Comparison of ENCODE assay signal across 31 mouse cellular contexts in the genomic region with DNA sequence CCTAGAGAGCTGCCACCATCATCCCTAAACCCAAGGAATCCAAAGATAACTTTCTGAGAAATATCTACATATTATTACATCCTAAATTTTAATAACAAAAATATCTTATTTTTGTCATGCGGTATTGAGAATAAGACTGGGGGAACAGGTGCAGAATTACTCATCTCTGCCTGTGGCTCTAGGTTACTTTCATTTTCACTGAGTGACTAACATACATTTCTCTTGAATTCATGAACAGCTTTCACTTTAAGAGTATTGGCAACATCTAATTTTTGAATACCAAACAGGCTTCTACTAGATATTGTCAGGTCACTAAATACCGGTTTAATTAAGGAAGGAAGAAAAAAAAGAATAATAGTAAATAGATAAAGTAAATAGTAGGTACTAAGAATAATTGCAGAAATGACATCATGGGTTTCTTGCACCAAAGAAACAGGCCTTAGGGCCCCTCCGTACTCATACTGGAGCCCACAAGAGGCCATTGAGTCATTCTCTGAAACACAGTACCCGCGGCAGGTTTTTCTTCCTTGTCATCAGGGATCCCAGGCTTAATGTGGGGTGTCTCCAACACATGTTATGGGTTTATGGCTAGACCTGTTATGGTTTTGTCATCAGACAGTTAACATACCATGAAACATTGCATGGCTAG.
"Had no signal": no experiment of that assay in that cellular context is flagged by ENCODE, and none has a peak within 500 bp of the region (broad histone marks: within the 10 kb centered on the region; RNA-seq: fewer than 3 reads in every experiment).

No protein-coding gene starts in this region.

- H3K9me3 ChIP-seq: limb, embryonic 10.5 days; limb, embryonic 12.5 days; limb, embryonic 13.5 days; limb, embryonic 15.5 days; liver, embryonic 12.5 days; liver, embryonic 13.5 days; liver, embryonic 15.5 days; lung, embryonic 15.5 days; megakaryocyte, embryonic 14.5 days; midbrain, embryonic 10.5 days; midbrain, embryonic 12.5 days; midbrain, embryonic 13.5 days; midbrain, embryonic 15.5 days; neural tube, embryonic 12.5 days had no signal

- H3K27me3 ChIP-seq: limb, embryonic 12.5 days; limb, embryonic 13.5 days; limb, embryonic 15.5 days; liver, embryonic 12.5 days; liver, embryonic 13.5 days; liver, embryonic 15.5 days; lung, embryonic 15.5 days; megakaryocyte, embryonic 14.5 days; midbrain, embryonic 12.5 days; midbrain, embryonic 13.5 days; midbrain, embryonic 15.5 days; neural tube, embryonic 12.5 days had no signal

- H3K4me1 ChIP-seq: limb, embryonic 10.5 days; limb, embryonic 12.5 days; limb, embryonic 13.5 days; limb, embryonic 15.5 days; liver, embryonic 12.5 days; liver, embryonic 13.5 days; liver, embryonic 15.5 days; lung, embryonic 15.5 days; megakaryocyte, embryonic 14.5 days; midbrain, embryonic 10.5 days; midbrain, embryonic 12.5 days; midbrain, embryonic 13.5 days; midbrain, embryonic 15.5 days; neural tube, embryonic 12.5 days had no signal

- H3K36me3 ChIP-seq: limb, embryonic 10.5 days; limb, embryonic 12.5 days; limb, embryonic 13.5 days; limb, embryonic 15.5 days; liver, embryonic 12.5 days; liver, embryonic 13.5 days; liver, embryonic 15.5 days; lung, embryonic 15.5 days; midbrain, embryonic 10.5 days; midbrain, embryonic 12.5 days; midbrain, embryonic 13.5 days; midbrain, embryonic 15.5 days; neural tube, embryonic 12.5 days had no signal

- ATAC-seq: liver, embryonic 12.5 days; liver, postnatal 0 days; midbrain, embryonic 13.5 days; midbrain, embryonic 15.5 days; midbrain, embryonic 16.5 days had no signal

- H3K27ac ChIP-seq: limb, embryonic 10.5 days; limb, embryonic 12.5 days; limb, embryonic 13.5 days; limb, embryonic 15.5 days; liver, embryonic 12.5 days; liver, embryonic 13.5 days; liver, embryonic 14.5 days; liver, embryonic 15.5 days; lung, embryonic 15.5 days; macrophage; midbrain, embryonic 10.5 days; midbrain, embryonic 12.5 days; midbrain, embryonic 13.5 days; midbrain, embryonic 15.5 days; neural tube, embryonic 12.5 days had no signal

- H3K9ac ChIP-seq: limb, embryonic 12.5 days; limb, embryonic 13.5 days; limb, embryonic 15.5 days; liver, embryonic 12.5 days; liver, embryonic 13.5 days; liver, embryonic 14.5 days; liver, embryonic 15.5 days; liver, postnatal 0 days; lung, embryonic 14.5 days; lung, embryonic 15.5 days; midbrain, embryonic 12.5 days; midbrain, embryonic 13.5 days; midbrain, embryonic 15.5 days; neural tube, embryonic 12.5 days had no signal

- H3K4me3 ChIP-seq: limb, embryonic 10.5 days; limb, embryonic 12.5 days; limb, embryonic 13.5 days; limb, embryonic 15.5 days; liver, embryonic 12.5 days; liver, embryonic 13.5 days; liver, embryonic 15.5 days; lung, embryonic 15.5 days; megakaryocyte, embryonic 14.5 days; midbrain, embryonic 10.5 days; midbrain, embryonic 12.5 days; midbrain, embryonic 13.5 days; midbrain, embryonic 15.5 days; myocyte; neural tube, embryonic 12.5 days had no signal

- DNase-seq: left cerebral cortex, postnatal 4 days; liver; liver, embryonic 13.5 days; liver, postnatal 0 days; lung, adult 18-20 months; lung, adult 2 months; lung, embryonic 14.5 days; lung, postnatal 10 days; lung, postnatal 14 days; lung, postnatal 36 days; lung, postnatal 4 days; midbrain, embryonic 14.5 days had no signal

- H3K4me2 ChIP-seq: limb, embryonic 12.5 days; limb, embryonic 13.5 days; limb, embryonic 15.5 days; liver, embryonic 11.5 days; liver, embryonic 12.5 days; liver, embryonic 13.5 days; liver, embryonic 15.5 days; lung, embryonic 14.5 days; lung, embryonic 15.5 days; midbrain, embryonic 11.5 days; midbrain, embryonic 12.5 days; midbrain, embryonic 13.5 days; midbrain, embryonic 15.5 days; neural tube, embryonic 12.5 days had no signal
